Comparison of ENCODE assay signal across 8 mouse cellular contexts in genomic region chr10:79706406-79707094, GRCm38 (mm10). TPM values are rescaled to one million over a fixed set of nuclear protein-coding genes. Genes with fewer than 3 reads are reported as not detected.
A peak's percentile ranks its signal among the peaks of the same experiment; 100 is the strongest.
DNase-seq lines count a peak whose midpoint lies in the region; ATAC-seq and TF ChIP-seq lines count a peak whose summit lies in the region.

No protein-coding gene starts in this region.

- H3K4me1 ChIP-seq in lung, adult 2 months (ENCODE audit: control insufficient read depth, insufficient read depth, low read length), result peaks cover 28% of the 10 kb centered on the region
- peaks cover 29% of the 10 kb centered on the region for H3K4me1 ChIP-seq in embryonic facial prominence, embryonic 13.5 days
- H3K4me1 ChIP-seq in hindbrain, embryonic 13.5 days (replicated peaks), result peaks cover 41% of the 10 kb centered on the region
- peaks cover 26% of the 10 kb centered on the region for H3K4me1 ChIP-seq in midbrain, embryonic 14.5 days (ENCODE audit: control insufficient read depth, insufficient read depth, low read length)

- H3K36me3 ChIP-seq in embryonic facial prominence, embryonic 13.5 days, result peaks cover 52% of the 10 kb centered on the region
- peaks cover 35% of the 10 kb centered on the region for H3K36me3 ChIP-seq in hindbrain, embryonic 13.5 days
- peaks cover 31% of the 10 kb centered on the region for H3K36me3 ChIP-seq in midbrain, embryonic 14.5 days (ENCODE audit: control insufficient read depth, insufficient read depth, low read length)

- peak; percentile 19 for DNase-seq in lung, adult 2 months
- no peak for DNase-seq in lung, postnatal 25 days (ENCODE audit: low spot score)
- DNase-seq in midbrain, embryonic 14.5 days, result no peak
- DNase-seq in urinary bladder, postnatal 4 days (ENCODE audit: low spot score in 2 of 2), result no peak
- no peak for DNase-seq in embryo, embryonic 9.5 days (ENCODE audit: extremely low spot score)
- no peak for DNase-seq in spleen, postnatal 14 days (ENCODE audit: low spot score in 2 of 2)

- H3K27me3 ChIP-seq in embryonic facial prominence, embryonic 13.5 days, result no peaks in the 10 kb centered on the region
- H3K27me3 ChIP-seq in hindbrain, embryonic 13.5 days, result no peaks in the 10 kb centered on the region
- H3K27me3 ChIP-seq in midbrain, embryonic 14.5 days (ENCODE audit: control insufficient read depth, insufficient read depth, low read length), result no peaks in the 10 kb centered on the region

- TF ChIP-seq POLR2A in lung, adult 2 months (IDR thresholded peaks at IDR 0.05; ENCODE audit: borderline replicate concordance, extremely low read depth, low read depth, low read length), result no peak

- 42% methylated on average over 5 of the region's 5 CpGs for WGBS in lung, adult 2 months
- WGBS in embryonic facial prominence, embryonic 13.5 days, result 87% methylated on average over 5 of the region's 5 CpGs
- WGBS in hindbrain, embryonic 13.5 days, result 89% methylated on average over 5 of the region's 5 CpGs
- WGBS in midbrain, embryonic 14.5 days, result 91% methylated on average over 5 of the region's 5 CpGs

- no peak for TF ChIP-seq CTCF in lung, adult 2 months (IDR thresholded peaks at IDR 0.05; ENCODE audit: insufficient read depth, low read length)

- no peak overlapping the region for H3K27ac ChIP-seq in embryonic facial prominence, embryonic 13.5 days
- 0 out of 2 replicates have a peak overlapping the region, but pooled peaks have one; percentile 3 for H3K27ac ChIP-seq in hindbrain, embryonic 13.5 days
- H3K27ac ChIP-seq in midbrain, embryonic 14.5 days (replicated peaks; ENCODE audit: low read depth, low read length), result no peak overlapping the region

- no peak overlapping the region for H3K4me3 ChIP-seq in lung, adult 2 months (replicated peaks; ENCODE audit: extremely low read depth, low read depth, low read length)
- H3K4me3 ChIP-seq in embryonic facial prominence, embryonic 13.5 days, result peak overlapping the region; percentile 79; the same call in 1 of the 2 replicates
- H3K4me3 ChIP-seq in hindbrain, embryonic 13.5 days, result peak overlapping the region; percentile 66
- no peak overlapping the region for H3K4me3 ChIP-seq in midbrain, embryonic 14.5 days (replicated peaks; ENCODE audit: low read depth, low read length)

- H3K4me2 ChIP-seq in embryonic facial prominence, embryonic 13.5 days, result peak overlapping the region; percentile 99
- H3K4me2 ChIP-seq in hindbrain, embryonic 13.5 days, result peak overlapping the region; percentile 94
- peak overlapping the region; percentile 88 for H3K4me2 ChIP-seq in midbrain, embryonic 14.5 days (ENCODE audit: low read length)

- H3K9ac ChIP-seq in embryonic facial prominence, embryonic 13.5 days, result peak overlapping the region; percentile 93
- peak overlapping the region; percentile 87 for H3K9ac ChIP-seq in hindbrain, embryonic 13.5 days
- no peak overlapping the region; the same call in 1 of the 2 replicates for H3K9ac ChIP-seq in midbrain, embryonic 14.5 days (replicated peaks; ENCODE audit: low read length)

- ATAC-seq in embryonic facial prominence, embryonic 13.5 days (ENCODE audit: insufficient number of reproducible peaks, insufficient read depth, low FRiP score, low TSS enrichment, low read depth), result no peak
- no peak for ATAC-seq in hindbrain, embryonic 13.5 days (ENCODE audit: low FRiP score)
- no peak for ATAC-seq in midbrain, embryonic 14.5 days (ENCODE audit: low FRiP score, low TSS enrichment)

- no peaks in the 10 kb centered on the region for H3K9me3 ChIP-seq in embryonic facial prominence, embryonic 13.5 days
- H3K9me3 ChIP-seq in hindbrain, embryonic 13.5 days, result no peaks in the 10 kb centered on the region
- H3K9me3 ChIP-seq in midbrain, embryonic 14.5 days (ENCODE audit: control insufficient read depth, low read length), result no peaks in the 10 kb centered on the region

RNA-seq across cellular contexts. Expression of gene Bsg, which starts 2.3 kb away (rescaled TPM):
- polyA plus RNA-seq in lung, adult 2 months (2012; rRNA removed), result 684 and 692 TPM in 2 replicates
- polyA plus RNA-seq in embryonic facial prominence, embryonic 13.5 days (2015; fragmentation: Nextera tagmentation; extraction: Ambion mirVana), result 703 and 715 TPM in 2 replicates
- 690 and 717 TPM in 2 replicates for polyA plus RNA-seq in hindbrain, embryonic 13.5 days (2015; fragmentation: Nextera tagmentation; extraction: Ambion mirVana)
- polyA plus RNA-seq in midbrain, embryonic 14.5 days (2014; fragmentation: Nextera tagmentation; extraction: Ambion mirVana), result 680 and 689 TPM in 2 replicates

RNA-seq across cellular contexts. Expression of gene Hcn2, which starts 9.9 kb away (rescaled TPM):
- polyA plus RNA-seq in lung, adult 2 months (2012; rRNA removed), result 3.0 and 3.9 TPM in 2 replicates
- 0.10 and 0.12 TPM in 2 replicates for polyA plus RNA-seq in embryonic facial prominence, embryonic 13.5 days (2015; fragmentation: Nextera tagmentation; extraction: Ambion mirVana)
- polyA plus RNA-seq in hindbrain, embryonic 13.5 days (2015; fragmentation: Nextera tagmentation; extraction: Ambion mirVana), result 0.43 and 0.64 TPM in 2 replicates
- polyA plus RNA-seq in midbrain, embryonic 14.5 days (2014; fragmentation: Nextera tagmentation; extraction: Ambion mirVana), result 0.89 and 1.9 TPM in 2 replicates

RNA-seq across cellular contexts. Expression of gene Gzmm, which starts 17.7 kb away (rescaled TPM):
- 1.5 and 1.6 TPM in 2 replicates for polyA plus RNA-seq in lung, adult 2 months (2012; rRNA removed)
- polyA plus RNA-seq in embryonic facial prominence, embryonic 13.5 days (2015; fragmentation: Nextera tagmentation; extraction: Ambion mirVana), result 0.81 and 0.84 TPM in 2 replicates
- 1.1 and 1.4 TPM in 2 replicates for polyA plus RNA-seq in hindbrain, embryonic 13.5 days (2015; fragmentation: Nextera tagmentation; extraction: Ambion mirVana)
- polyA plus RNA-seq in midbrain, embryonic 14.5 days (2014; fragmentation: Nextera tagmentation; extraction: Ambion mirVana), result 1.1 and 1.5 TPM in 2 replicates

RNA-seq across cellular contexts. Expression of gene Cdc34, which starts 24.6 kb away (rescaled TPM):
- 112 and 121 TPM in 2 replicates for polyA plus RNA-seq in lung, adult 2 months (2012; rRNA removed)
- 102 and 106 TPM in 2 replicates for polyA plus RNA-seq in embryonic facial prominence, embryonic 13.5 days (2015; fragmentation: Nextera tagmentation; extraction: Ambion mirVana)
- polyA plus RNA-seq in hindbrain, embryonic 13.5 days (2015; fragmentation: Nextera tagmentation; extraction: Ambion mirVana), result 92.7 and 100 TPM in 2 replicates
- 80.4 and 94.9 TPM in 2 replicates for polyA plus RNA-seq in midbrain, embryonic 14.5 days (2014; fragmentation: Nextera tagmentation; extraction: Ambion mirVana)

RNA-seq across cellular contexts. Expression of gene Tpgs1, which starts 37.4 kb away (rescaled TPM):
- polyA plus RNA-seq in lung, adult 2 months (2012; rRNA removed), result 70.4 and 84.7 TPM in 2 replicates
- polyA plus RNA-seq in embryonic facial prominence, embryonic 13.5 days (2015; fragmentation: Nextera tagmentation; extraction: Ambion mirVana), result 58.1 and 62.1 TPM in 2 replicates
- 86.5 and 93.4 TPM in 2 replicates for polyA plus RNA-seq in hindbrain, embryonic 13.5 days (2015; fragmentation: Nextera tagmentation; extraction: Ambion mirVana)
- 94.4 and 110 TPM in 2 replicates for polyA plus RNA-seq in midbrain, embryonic 14.5 days (2014; fragmentation: Nextera tagmentation; extraction: Ambion mirVana)

Comparison
In these comparisons a context has a peak if more than half of its experiments do, and no peak if none do; other contexts are left out.
1. H3K4me3 ChIP-seq: peak in embryonic facial prominence, embryonic 13.5 days (single experiment) and hindbrain, embryonic 13.5 days (single experiment); none in lung, adult 2 months (single experiment) and midbrain, embryonic 14.5 days (single experiment).
2. Peak in every context shown above with its lines, with median percentiles within 50 percentile points of each other: H3K4me2 ChIP-seq.